Mouse (Mus musculus) retina, embryonic 14.5 days (tissue): ENCODE measurements around the gene Ank3.
A peak's percentile ranks its signal among the peaks of the same experiment; 100 is the strongest.

ENCODE experiments used
- DNase-seq: peaks from one replicate; pipeline ENCODE4 v3.0.0-alpha.2; 2015; ENCODE audit warnings: low spot score

The Ank3 gene

DNA sequence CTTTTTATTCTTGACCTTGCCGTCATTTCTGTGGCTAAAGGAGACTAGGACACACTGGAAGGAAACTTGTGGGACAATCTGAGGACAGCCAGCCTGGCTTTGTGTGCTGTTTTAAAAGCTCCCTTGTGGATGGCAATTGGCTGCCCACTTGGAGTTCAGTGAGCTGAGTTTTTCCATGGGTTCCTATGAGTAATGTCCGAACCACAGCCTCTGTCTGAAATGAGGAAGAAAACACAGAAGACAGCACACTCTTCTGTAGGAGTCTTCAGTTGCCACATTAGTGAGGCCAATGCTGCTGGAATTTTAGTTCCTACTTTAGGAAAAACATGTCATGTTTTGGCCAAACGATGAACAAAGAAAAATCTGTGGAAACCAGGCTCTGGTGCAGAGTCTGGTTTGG, 380.7 kb downstream of the Ank3 start:
- no peak for DNase-seq

DNA sequence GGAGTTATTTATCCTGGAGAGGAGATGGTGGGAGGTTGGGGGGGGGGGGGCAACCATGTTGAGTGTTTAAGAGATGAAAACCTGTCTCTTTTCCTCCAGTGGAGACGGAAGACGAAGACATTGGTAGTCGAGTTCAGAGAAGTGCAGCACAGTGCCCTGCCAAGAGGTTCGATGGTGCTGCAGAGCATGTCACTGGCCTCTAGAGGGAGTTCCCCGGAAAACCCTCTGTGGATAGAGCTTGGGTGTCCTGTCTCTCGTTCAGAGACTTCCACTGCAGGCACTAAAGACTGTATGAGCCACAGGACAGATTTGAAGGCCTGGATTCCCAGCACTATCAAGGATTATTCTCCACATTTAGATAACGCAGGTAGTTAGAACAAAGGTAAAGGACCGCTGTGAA, 382.9 kb downstream of the Ank3 start:
- DNase-seq: peak; percentile 68

DNA sequence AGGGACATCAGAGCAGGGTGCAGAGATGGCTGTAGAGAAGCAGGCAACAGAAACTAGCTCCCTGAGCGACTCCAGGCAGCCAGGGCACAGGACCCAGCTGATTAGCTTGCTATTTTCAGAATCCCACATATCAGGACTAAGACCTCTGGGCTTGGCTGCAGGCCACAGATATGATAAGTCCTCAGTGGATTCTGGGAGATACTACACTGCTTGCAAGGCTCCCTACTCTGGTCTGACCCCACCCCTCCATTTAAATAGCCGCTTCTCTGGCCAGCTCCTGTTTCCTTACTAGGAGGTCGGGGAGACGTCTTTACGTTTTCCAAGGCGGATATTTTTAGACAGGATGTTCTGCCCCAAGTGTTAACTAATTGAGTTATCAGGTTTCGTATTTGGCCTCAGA, 386.7 kb downstream of the Ank3 start:
- no peak for DNase-seq

DNA sequence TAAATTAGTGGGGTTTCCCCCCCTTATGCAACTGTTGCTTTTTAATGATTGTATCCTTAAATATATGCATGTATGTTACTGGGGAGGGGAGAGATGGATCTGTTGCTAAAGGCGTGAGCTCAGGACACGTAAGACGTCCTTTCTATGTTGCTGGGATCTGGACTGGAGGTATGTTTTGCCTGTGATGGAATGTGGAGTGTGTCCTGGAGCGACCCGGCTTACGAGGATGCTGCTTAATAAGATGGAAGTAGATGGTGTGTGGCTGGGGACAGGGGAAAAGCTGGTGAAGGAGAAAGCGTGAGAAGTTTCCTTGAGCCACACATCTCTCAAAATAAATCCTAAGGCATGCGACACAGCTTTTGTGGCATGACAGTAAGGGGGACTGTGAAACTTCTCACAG, 387.1 kb downstream of the Ank3 start:
- no peak for DNase-seq

DNA sequence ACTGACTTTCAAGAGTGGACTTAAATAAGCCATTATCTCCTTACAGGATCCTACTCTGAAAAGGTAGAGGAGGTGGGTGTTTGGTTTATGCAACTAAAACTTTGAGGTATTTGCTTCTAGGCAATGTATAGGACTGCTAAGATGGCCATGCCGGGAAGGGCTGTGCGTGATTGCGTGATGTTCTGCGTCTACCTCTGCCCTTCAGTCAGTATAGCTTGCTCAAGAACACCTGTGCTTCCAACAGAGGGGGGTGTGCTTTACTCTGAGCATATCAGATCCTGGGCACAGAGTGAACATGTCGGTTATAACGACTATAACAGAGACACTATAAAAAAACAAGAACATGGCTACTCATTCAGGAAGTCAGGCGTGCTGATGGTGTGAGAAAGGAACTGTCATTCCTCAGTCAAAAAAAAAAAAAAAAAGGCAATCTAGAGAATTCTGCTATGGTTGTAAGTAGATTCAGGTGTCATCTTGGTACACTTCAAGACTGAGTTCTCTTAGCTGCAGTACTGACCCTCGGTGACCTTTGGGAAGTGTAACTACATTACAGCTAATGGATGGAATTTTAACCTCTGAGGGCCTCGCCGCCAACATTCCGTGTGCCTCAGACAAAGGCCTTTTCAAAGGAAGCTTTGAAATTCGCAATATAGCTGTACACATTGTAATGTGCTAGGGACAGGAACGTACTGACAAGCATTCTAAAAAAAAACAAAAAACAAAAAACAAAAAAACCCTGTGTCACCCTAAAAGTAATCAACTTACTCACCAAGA, 387.8 kb downstream of the Ank3 start:
- peak; percentile 50 for DNase-seq

DNA sequence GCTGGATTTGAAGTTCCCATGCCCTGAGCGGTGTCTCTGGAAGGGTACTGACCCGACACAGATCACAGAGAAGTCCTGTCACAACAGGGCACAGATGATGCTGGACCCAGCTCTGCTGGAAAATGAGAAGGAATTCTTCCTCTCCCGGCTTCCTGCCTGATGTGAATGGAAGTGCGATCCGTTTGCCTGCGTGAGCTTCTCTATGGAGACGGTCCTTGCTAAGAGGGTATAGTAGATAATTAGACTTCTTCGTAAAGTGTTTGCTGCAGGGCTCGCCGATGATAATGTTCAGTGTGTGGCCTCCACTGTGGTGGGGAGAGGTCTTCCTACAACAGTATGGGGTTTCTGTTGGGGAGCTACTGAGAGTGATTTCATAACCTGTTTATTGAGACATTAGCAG, 388.8 kb downstream of the Ank3 start:
- peak; percentile 60 for DNase-seq

DNA sequence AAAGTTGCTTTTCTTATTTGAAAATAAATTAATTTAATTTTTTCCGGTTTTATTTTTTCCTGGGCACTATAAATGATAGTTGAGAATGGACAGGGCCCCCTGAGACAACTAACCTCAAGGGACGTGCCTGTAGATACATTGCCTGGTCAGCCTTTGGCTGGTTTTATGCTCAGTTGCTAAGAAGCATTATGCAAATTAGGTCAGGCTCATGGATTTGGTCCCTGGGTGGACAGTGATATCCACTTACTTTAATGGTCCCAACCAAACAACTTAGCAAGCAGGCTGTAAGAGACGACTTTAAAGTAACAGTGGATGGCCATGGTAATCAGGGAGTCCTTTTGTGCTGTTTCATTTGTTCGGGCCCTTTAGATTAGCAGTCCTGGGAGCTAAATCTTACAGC, 392.0 kb downstream of the Ank3 start:
- peak; percentile 46 for DNase-seq

DNA sequence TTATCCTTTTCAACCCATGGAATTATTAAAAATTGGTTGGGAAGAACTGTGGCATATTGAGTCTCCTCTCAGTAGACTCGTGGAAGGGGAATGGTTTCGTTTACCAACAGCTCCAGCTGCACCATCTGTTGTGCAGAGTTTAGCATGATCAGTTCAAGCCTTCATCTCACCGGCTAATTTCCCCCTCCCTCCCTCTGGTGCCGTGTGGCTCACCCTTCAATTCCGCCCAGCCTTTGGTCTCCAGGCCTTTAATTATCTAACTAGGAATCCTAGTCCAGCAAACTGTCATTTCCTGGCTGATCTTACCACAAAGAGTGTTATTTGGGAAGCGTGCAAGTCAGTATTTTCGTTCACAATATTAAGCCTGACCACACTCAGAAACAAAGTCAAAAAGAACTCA, 393.4 kb downstream of the Ank3 start:
- DNase-seq: no peak

DNA sequence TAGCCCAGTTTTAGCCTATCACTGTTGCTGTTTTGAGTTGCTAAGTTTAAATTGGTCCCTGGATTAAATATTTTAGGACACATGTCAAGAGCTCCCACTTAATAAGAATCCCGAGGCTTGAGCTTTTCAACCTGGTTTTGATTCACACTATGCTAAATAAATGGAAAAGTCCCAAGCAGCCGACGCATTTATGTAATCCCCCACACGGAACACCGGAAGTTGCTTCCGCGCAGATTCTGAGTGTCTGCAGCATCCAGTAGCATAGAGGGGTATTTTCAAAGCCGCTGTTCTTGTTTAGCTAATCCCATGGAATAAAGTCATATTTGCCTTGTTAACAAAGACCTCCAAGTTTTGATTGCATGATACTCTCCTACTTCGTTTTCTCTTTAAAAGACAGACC, 393.8 kb downstream of the Ank3 start:
- DNase-seq: no peak

DNA sequence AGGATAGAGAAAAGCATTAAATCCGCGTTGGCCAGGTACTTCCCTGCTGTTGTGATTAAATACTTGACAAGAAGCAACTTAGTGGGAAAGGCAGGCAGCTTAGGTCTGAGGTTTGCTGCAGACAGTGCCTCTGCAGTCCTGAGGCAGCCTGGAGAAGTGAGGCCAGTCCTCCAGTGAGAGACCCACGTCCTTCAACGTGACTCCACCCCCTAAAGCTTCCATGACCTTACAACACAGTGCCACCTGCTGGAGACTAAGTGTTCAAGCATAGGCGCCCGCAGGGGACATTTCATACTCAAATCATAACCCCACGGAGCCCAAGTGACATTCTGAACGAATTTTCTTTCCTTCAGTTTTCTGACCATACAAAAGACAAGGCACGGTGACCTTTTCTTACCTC, 394.5 kb downstream of the Ank3 start:
- DNase-seq: peak; percentile 70

DNA sequence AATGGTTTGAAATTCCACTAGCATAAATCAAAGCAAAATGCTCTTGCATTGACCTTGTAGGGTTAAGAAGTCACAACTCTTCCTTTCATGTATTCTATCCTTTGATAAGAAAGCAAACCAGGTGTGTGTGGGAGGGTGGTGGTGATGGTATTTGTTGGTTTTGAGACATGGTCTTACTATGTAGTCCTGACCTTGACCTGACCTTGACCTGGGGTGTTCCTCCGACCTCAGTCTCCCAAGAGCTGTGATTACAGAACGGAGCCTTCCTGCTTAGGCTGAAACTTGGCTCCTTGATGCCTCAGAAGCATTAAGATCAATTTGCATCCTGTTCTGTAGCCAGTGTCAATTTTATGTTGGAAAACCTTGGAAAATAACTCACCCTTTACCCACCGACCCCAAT, 397.1 kb downstream of the Ank3 start:
- DNase-seq: no peak

DNA sequence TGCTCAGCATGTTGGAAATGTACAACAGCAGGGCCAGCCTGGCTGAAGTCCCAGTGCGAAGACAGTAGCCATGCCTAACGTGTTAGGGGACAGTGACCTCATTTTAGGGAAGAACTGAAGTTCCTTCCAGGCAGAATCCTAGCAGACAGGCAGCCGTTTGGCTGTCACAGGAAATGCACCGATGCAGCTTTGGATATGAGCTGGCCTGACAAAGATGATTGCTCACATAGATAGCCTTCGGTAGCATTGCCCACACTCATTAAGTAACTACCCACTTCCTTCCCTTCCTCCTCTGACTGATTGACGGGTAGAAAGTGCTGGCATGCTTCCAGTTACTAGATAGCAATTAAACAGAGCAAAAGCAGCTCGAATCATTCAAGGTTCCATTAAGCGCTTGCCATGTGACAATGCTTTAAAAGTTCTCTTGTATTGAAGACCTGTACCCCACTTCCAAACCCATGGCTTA, 397.9 kb downstream of the Ank3 start:
- DNase-seq: no peak

DNA sequence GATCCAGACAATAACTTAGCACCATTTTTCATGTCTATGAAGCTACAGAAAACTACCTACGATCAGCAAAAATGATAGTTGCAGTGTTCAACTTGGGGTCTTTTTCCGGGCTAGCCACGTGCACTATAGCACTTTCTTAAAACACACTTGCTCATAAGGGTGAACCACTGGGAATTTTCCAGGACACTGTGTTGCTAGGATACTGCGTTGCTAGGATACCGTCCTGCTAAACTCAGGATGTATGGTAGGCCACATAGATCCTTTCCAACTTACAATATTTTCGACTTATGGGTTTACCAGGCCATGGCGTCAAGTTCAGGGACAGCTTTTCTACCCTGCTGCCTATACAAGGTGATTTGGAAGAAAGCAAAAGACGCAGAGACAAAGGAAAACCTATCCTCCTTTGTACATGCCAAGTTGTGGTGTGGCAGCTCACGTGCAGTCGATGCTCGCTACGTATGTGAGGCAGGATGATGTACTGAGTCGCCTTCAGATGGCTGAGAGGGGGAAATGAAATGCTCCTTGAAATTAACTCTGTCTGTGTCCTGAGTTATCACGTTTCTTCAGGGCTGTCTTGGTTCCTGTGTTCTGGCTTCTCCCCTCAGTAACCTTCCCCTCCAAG, 404.7 kb downstream of the Ank3 start:
- peak; percentile 59 for DNase-seq

DNA sequence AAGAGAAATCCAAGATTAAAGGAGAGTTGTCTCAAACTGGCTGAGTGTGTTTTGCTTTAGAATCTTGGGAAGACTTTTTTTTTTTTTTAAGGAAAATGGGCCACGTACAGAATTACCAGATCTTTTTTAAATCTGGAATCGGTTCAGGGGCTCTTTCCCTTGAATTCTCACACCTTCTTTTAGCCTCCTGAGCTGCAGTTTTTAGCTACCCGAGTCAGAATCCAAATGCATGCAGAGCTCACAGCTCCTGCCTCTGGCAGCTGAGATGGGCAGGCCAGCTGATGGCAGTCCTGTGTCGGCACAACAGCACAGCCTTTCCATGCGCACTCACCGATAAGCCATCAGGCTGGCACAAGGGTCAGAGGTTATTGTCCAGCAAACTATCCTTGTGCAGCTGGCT, 406.0 kb downstream of the Ank3 start:
- no peak for DNase-seq

DNA sequence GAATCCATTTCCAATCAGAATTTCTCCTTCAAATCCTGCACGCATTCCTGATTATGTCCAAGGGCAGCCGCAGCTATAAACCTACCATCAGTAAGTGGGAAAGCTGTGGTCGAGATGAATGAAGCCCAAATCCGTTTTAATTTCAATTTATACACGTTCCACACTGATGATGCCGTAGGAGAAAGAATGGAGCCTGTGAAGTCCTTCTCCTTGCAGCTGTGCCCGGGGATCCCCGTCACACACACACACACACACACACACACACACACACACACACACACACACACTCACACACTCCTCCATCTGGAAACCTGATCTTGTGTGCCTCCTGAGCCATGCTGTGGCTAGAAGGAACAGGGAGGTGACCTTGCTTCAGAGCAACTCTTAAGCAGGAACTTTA, 412.2 kb downstream of the Ank3 start:
- no peak for DNase-seq

DNA sequence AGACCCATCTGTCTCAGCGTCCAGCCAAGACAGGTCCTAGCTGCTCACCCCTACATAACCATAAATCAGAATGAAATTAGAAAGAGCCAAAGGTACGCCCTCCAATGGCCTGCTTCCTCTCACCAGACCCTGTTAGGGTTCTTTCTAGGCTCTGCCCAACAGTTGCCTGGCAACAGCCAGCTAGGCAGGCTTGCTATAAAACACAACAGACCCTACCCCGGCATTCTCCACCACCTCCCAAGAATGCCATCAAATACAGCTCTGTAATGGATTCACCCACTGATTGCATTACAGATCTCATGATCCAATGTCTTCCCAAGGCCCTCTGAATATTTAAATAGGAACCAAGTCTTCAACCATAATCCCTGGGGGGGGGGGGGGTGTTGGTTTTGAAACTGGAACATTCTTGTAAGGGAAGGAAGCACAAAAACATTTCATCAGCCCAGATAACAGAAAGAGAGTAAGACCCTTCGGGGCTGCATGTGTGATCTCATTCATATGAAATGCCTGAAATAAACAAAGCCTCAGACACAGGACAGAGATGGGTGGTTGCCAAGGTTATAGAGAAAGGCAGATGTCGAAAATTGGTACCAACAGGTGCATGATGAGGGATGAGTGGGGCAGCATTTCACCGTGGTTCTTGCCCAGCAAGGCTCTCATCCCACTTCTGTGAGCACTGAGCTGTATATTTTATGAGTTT, 415.4 kb downstream of the Ank3 start:
- DNase-seq: no peak

DNA sequence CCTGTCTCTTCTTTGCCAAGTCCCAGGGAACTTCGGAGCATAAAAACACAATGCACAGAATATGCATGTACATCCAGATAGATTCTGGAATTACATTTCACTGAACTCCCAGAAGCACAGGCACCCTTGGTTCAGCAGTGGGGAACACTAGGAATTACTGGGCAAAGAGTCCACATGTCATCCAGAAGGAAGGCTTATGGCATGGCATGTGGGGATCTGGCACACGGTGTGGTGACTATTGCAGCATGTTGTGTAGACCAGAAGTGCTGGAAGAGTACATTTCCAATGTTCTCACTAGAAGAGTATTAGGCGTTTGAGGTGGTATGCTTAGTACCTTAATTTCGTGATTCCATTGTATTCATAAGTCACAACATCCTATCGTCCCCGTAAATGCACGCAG, 422.7 kb downstream of the Ank3 start:
- no peak for DNase-seq

DNA sequence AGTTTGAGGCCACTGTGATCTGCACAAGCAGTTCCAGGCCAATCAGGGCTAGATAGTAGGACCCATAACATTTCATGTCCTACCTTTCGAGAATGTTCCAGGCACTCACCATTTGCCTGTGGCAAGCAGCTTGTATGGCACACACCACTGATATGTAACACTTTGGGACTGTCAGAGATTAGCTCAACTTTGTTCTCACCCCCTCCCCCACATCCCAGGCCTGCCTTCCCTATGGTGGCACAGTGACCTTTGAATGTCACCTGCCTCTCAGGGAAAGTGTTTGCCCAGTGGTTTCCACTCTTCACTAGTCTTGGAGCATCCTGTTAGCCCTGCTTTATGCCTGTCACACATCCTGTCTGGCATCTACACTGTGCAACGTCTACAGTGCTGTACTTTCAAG, 430.2 kb downstream of the Ank3 start:
- no peak for DNase-seq

DNA sequence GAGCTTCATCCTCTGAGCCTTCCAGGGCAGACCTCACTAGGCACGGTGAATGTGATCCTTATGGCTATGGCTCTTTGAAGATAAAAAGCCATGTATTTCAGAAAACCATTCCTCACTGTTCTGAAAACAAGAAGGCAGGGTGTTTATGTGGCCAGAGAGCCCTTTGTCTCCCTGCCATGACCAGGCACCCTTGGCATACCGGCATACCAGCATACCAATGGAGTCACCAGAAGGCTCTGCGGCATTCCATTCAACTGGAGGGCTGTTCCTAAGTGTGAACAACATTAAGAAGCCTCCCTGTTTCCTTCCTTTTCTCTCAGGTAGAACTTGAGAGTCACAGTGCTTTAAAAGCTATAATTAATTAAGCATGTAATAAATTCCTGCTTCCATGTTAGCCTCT, 430.7 kb downstream of the Ank3 start:
- DNase-seq: no peak

DNA sequence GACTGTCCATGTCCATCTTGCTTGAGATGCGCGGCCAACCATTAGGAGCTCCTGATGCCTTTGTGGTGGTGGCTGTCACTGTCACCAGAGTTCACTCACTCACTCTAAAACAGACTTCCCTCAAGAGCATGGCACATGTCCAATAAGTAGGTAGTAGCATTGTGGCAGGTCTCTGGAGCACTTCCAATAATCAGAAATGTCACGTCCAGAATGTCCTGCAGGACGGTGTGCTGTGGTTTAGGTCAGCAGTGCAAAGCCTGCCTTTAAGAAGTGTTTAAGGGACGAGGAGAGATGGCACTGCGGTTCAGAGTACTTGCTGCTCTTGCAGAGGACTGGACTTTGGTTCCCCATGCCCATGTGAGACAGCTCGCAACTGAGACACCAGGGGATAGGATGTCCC, 433.0 kb downstream of the Ank3 start:
- DNase-seq: no peak

DNA sequence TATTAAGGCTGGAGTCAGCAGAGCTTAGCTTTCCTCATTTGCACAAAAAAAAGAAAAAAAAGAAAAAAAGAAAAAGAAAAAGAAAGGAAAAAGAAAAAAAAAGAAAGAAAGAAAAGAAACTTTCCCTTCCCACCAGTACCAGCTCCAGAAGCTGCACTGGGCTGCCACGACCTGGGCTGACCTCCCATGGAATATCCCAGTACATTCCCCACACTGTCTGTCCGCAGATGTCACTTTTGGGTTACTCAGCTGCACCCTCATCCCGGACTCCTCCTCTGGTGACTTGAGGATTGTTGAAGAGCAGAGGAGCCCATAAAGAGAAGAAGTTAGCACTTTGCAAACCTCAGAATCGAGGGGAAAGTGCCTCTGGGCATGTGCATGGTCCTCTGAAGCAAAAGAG, 433.7 kb downstream of the Ank3 start:
- DNase-seq: no peak

DNA sequence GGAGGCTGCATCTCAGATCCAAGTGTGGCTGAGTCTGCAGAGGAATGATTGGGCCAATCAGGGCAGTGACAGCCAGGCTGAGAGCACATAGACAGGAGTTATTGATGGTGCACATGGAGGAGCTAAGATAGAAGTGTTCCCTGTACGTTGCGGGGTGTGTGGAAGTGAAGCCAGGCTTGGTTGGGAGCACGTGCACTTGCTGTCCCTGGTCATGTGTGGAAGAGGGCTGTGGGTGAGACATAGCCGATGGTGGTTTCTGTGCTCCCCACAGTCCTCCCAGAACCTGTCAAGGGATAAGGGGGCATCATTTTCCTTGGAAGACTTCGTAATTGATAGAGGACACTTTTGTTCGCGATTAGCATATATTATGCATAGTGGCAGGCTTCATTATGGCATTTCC, 434.2 kb downstream of the Ank3 start:
- DNase-seq: no peak

DNA sequence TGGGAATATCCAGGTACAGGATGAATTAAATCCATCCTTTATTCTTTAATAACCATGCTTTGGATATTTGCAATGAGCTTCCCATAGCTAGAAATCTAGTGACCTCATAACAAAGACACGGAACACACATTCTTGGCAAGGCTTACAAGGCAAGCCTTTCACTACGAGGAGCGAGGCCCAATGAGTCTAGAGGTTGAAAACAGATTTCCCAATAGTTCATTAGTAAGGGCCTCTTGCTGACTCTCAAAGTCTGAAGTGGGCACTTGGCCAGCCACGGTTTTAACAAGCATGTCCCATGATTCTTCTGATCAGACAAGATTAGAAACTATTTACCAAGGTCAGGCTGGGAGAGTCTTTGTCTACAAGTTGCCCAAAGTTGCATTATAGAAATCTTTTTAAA, 436.1 kb downstream of the Ank3 start:
- no peak for DNase-seq
